Mouse (Mus musculus): ENCODE measurements around the gene Osbpl3. TPM values are rescaled to one million over a fixed set of nuclear protein-coding genes. Genes with fewer than 3 reads are reported as not detected.

Gene Osbpl3
- total RNA-seq, 2 experiments from 2014 or later, result 39.2 to 44.0 TPM

GRCm38 (mm10) chr6:50331477-50331876 is 124.5 kb downstream of the Osbpl3 start:
- DNase-seq, result no peak

- no peak for DNase-seq
Observed at GRCm38 (mm10) chr6:50329380-50329779, 126.6 kb downstream of the Osbpl3 start.

- peak; percentile 23 for DNase-seq
Observed at GRCm38 (mm10) chr6:50328901-50329300, 127.1 kb downstream of the Osbpl3 start.

GRCm38 (mm10) chr6:50326192-50326591 is 129.8 kb downstream of the Osbpl3 start:
- DNase-seq, result no peak

- peak; percentile 17 for DNase-seq
Observed at GRCm38 (mm10) chr6:50325485-50325884, 130.5 kb downstream of the Osbpl3 start.

DNA sequence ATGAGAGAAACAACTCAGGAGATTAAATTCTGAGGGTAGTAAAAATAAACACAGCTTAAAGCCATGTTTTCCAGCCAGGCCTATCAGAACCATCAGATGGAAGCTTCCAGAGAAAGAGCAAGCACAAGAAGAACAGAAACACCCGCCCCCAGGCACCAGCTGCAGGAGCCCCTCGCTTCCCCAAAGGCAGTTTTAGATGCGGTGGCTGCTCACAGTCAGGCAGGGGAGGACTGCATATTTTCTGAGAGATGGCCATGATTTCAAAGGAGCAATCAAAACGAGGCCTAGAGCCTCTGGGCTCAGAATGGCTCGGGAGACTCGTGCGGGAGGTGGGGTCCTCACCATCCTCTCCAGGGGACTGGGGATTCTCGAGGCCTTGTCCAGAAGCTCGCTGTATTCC is 133.4 kb downstream of the Osbpl3 start:
- DNase-seq, result no peak

DNA sequence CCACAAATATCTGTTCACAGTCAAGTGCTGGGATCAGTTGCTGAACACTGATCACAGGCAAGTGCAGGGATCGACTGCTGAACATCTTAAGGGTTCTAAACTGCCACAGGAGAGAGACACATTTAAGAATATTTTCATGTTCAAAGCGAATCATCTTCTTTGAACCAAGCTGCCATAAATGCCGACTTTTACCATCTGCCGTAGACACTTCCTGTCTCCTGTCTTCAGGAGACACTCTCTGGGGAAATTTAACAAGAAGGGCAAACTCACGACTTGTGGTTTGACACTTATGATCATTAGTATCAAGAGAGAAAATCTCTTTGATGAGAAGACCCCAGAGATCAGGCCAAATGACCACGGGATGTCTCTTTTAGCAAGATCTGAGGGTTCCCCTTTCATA is 134.3 kb downstream of the Osbpl3 start:
- DNase-seq, result no peak

DNA sequence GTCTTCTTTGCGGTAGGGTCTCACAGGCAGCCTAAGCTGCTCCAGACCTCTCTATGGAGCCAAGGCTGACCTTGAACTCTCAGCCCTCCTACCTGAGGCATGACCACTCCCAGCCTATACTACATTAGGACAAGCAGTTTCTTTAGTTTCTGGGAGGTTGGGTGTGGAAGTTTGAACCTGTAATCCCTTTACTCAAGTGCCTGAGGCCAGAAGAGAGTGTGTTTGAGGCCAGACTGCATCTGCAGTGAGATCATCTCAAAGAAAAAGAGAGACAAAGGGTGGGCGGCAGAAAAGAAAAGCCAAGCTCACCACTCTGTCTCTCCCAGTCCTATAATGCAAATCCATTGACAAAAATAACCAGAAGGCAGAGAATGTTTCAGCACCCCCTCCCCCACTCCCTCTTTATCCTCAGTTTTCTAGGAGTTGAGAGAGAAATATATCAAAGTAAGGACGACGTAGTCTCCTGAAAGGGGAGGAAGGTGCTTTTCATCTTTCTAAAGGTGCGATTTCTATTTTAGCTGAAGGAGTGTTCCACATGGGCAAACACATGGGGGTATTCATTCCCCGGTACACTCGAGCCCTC is 137.3 kb downstream of the Osbpl3 start:
- no peak for DNase-seq

GRCm38 (mm10) chr6:50318150-50318549 is 137.9 kb downstream of the Osbpl3 start:
- no peak for DNase-seq

DNA sequence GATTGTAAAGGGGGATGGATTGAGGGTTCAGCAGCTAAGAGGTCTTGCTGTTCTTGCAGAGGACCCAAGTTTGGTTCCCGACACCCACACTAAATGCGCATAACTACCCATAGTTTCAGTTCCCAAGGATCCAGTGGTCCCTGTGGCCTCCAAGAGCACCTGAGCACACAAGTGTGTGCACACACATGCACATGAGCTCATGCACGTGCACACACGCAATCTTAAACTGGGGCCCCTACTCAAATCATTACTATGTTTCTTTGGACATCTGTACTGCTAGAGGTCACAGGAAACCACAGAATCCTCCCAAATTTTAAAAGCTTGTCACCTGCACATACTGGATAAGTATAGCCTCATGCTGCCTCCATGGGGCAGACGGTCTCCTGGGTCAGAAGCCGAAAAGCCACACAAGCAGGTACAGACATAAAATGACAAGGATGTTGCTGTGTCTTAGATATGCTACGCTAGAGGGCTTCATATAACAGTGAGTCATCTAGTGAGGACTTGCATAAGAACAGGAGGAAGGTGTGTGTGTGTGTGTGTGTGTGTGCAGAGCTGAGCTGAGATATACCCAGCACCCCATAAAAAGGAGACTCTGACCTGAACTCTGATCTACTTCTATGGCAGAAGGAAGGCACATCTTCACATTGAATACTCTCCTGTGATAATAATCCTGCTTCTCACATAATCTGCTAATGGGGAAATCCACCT is 139.1 kb downstream of the Osbpl3 start:
- no peak for DNase-seq

GRCm38 (mm10) chr6:50314406-50315071 is 141.5 kb downstream of the Osbpl3 start:
- peak; percentile 54 for DNase-seq

- peak; percentile 89 for DNase-seq
Observed at GRCm38 (mm10) chr6:50312647-50313046, 143.4 kb downstream of the Osbpl3 start.

GRCm38 (mm10) chr6:50309019-50309418 is 147.0 kb downstream of the Osbpl3 start:
- DNase-seq, result peak; percentile 70

DNA sequence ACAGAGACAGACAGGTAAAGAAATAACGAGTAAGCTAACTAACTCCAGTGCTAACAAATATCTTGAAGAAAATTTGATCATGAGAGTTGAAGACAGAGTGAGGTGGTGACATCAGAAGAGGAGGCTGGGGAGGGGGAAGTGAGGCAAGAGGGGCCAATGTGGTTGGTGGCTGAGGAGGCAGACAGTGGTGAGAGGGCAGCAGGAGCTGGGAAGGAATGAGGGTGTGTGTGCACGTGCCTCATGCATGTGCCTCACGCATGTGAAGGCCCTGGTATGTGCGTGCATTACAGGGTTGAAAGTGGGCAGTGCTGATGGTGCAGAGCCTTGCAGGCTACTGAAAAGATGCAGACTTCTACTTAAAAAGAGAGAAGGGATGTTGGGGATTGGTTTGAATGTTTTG is 149.4 kb downstream of the Osbpl3 start:
- DNase-seq, result no peak

- peak; percentile 86 for DNase-seq
Observed at GRCm38 (mm10) chr6:50304949-50305491, 151.0 kb downstream of the Osbpl3 start.

DNA sequence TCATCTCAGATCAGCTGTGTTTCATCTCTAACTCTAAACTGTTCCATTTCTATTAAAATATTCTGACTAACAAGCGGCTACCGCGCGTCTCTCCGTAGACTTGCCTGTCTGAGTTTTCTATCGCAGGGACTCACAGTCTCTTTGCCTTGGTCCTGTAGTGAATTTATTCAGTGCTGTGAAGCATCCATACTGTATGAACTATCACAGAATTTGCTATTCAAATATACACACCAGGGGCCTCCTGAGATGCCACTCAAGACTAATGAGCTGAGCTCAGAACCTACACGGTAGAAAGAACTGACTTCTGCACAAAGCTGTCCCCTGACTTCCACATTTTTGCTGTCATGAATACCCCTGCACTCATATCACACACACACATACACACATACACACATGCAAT is 154.9 kb downstream of the Osbpl3 start:
- DNase-seq, result no peak

DNA sequence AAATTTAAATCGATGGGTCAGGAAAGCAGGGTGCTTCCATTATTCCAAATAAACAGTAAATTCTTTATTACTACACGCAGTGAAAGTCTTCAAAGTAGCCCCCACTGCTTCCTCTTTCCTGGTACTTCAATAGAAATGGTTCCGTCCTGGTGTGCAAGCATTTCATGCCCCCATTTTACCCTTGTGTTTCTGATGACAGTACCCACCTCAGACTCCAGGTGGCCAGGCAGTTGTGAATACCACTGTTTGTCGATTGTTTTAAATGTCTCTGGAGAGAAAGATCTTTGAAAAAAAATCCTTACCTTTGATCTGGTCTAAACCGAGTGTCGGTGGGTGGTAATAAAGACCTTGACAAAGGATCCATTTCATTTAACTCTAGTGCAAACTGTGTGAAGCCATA is 155.4 kb downstream of the Osbpl3 start:
- no peak for DNase-seq

DNA sequence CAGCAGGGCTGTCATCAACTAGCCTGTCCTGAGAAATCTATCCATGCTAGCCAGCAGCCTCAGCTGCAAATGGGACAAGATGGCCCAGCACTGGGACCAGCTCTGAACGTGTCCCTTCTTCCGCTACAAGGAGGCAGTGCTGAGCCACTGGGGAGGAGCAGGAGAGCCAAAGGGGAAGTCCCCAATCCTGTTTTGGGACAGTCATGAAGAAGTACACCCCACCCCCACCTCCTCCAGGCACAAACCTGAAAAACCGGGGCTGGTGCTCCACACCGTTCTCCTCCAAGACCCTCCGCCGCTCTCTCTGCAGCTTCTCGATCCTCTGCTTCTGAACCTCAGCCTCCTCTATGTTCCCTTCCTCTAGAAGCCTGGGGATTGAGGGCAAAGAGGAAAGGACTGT is 156.9 kb downstream of the Osbpl3 start:
- DNase-seq, result no peak

DNA sequence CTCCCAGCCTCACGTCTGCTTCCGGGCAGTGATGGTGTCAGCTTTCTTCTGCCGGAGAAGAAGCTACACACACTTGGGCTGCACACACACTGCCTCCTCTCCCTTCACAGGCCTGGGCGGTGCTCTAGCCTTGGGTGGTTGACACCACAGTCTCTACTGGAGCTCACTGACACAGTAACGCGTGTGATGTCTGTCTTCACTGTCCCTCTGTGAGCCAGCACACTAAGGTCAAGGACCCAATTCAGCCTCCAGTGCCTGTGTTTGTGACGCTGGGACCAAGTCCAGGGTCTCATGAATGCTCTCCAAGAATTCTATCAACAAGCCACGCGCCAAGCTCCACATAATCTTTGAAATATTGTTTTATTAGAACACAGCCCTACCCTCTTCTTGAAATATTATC is 158.3 kb downstream of the Osbpl3 start:
- no peak for DNase-seq

- DNase-seq, result no peak
Observed at GRCm38 (mm10) chr6:50295136-50295535, 160.9 kb downstream of the Osbpl3 start.

DNA sequence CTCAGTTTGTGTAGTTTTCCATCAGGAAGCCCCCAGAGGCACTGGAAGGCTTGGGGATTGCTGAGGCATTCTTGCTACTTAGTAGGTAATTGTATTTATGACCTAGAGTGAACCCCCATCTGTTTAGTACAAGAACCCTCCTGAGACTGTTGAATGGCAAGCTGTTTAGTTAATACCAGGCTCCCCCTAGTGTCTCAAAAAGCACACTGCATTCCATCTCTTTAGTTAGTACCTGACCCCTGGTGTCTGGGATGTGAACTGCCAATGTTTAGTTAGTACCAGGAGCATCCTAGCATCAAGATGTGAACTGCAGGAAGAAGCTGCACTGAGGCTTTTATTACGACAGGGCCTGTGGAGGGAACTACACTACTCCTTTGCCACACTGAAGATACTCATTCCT is 161.9 kb downstream of the Osbpl3 start:
- DNase-seq, result peak; percentile 82

- no peak for DNase-seq
Observed at GRCm38 (mm10) chr6:50291650-50292049, 164.4 kb downstream of the Osbpl3 start.

DNA sequence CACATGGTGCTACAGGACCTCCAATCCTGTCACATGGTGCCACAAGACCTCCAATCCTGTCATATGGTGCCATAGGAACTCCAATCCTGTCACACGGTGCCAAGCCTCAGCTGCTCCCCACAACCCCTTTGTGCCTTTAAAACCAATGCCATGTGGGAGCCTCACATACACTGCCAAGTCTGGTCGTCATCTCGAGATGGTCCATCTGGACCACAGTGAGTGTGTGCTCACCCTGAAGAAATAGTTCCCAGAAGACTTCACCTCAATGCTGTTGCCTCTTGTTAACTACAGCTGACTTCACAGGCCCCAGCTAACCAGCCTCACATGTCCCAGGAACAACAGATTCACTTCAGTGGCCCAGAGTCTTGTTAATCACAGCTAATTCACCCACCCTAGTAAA is 169.1 kb downstream of the Osbpl3 start:
- DNase-seq, result no peak

GRCm38 (mm10) chr6:50279642-50280041 is 176.4 kb downstream of the Osbpl3 start:
- DNase-seq, result no peak

Measured in heart, postnatal 4 days (tissue).